Mouse (Mus musculus): ENCODE results near the gene C1qtnf6. TPM values are rescaled to one million over a fixed set of nuclear protein-coding genes. Genes with fewer than 3 reads are reported as not detected.

Gene C1qtnf6
- total and polyA plus RNA-seq, 3 experiments = 5.7 to 28.1 (median 6.3) TPM

DNA sequence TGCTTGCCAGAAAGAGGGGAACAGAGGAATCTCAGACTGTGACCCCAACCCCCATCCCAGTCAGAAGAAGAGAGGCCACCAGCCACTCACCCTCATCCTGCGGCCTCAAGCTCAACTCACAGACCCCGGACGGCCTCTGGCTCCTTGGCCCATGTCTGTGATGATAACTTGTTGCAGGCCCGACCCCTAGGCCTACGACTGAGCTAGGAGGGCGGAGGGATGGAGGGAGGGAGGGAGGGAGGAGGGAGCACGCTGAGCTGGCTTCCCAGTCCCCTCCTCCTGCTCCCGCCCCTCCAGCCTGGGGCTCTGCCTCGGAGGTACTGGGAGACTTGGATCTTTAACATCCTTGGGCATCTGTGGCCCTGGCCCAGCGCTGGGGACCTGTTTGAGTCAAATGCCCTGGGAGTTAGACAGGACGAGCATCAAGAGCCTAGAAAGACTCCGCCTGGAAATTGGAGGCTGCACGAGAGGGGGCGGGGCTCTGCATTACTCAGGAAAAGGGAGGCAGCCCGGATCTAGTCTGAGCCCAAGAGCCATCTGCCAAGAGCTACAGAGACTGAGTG, 1.7 kb downstream of the C1qtnf6 start:
- Histone ChIP-seq H3K4me3 (replicated peaks in 1 of 3; ENCODE audit: low read depth in 2 of 3, low read length in 2 of 3, poor library complexity in 1 of 3) (peak overlapping the region; percentile 20 to 60 (median 52)), H3K36me3 (replicated peaks in 1 of 2; ENCODE audit: control insufficient read depth in 1 of 2, insufficient read depth in 1 of 2, low read length in 1 of 2) (peaks cover 0 to 27% of the 10 kb centered on the region in 2 experiments), H3K27me3 (replicated peaks) (no peaks in the 10 kb centered on the region), H3K9me3 (replicated peaks; ENCODE audit: low read length) (no peaks in the 10 kb centered on the region), H3K79me2 (replicated peaks; ENCODE audit: control insufficient read depth, extremely low read depth, insufficient read depth, poor library complexity, severe bottlenecking) (no peaks in the 10 kb centered on the region), H3K27ac (ENCODE audit: insufficient read depth, low read depth) (peak overlapping the region; percentile 34), H3K4me2 (ENCODE audit: insufficient read depth, low read depth, poor library complexity, severe bottlenecking) (no peak overlapping the region), H3K9ac (ENCODE audit: insufficient read depth, low read depth) (no peak overlapping the region), H3K4me1 (ENCODE audit: control insufficient read depth in 1 of 2, insufficient read depth in 2 of 2) (peaks cover 32 to 57% of the 10 kb centered on the region in 2 experiments)
- in situ Hi-C loops (cut with MboI; ENCODE audit: low pct_ligation_motif_present, low pct_unique_long_range_greater_than_20kb, low sequenced_read_pairs) (loop anchor here (25.0 kb wide), 2 partner anchors 342 to 567 kb away; partner anchors contain the start of genes Eif3d and Foxred2), dilution Hi-C loops (cut with MboI; ENCODE audit: extremely low pct_ligation_motif_present, extremely low pct_unique_long_range_greater_than_20kb, low sequenced_read_pairs) (no loop called here)
- peak; percentile 47; the same call in 1 of the 2 replicates for TF ChIP-seq BHLHE40 (IDR thresholded peaks at IDR 0.05; ENCODE audit: low read depth, low read length)
- no peak for TF ChIP-seq ZKSCAN1 (IDR thresholded peaks at IDR 0.05; ENCODE audit: borderline replicate concordance, low read depth, low read length)
- DNase-seq (ENCODE audit: extremely low read depth) = no peak

DNA sequence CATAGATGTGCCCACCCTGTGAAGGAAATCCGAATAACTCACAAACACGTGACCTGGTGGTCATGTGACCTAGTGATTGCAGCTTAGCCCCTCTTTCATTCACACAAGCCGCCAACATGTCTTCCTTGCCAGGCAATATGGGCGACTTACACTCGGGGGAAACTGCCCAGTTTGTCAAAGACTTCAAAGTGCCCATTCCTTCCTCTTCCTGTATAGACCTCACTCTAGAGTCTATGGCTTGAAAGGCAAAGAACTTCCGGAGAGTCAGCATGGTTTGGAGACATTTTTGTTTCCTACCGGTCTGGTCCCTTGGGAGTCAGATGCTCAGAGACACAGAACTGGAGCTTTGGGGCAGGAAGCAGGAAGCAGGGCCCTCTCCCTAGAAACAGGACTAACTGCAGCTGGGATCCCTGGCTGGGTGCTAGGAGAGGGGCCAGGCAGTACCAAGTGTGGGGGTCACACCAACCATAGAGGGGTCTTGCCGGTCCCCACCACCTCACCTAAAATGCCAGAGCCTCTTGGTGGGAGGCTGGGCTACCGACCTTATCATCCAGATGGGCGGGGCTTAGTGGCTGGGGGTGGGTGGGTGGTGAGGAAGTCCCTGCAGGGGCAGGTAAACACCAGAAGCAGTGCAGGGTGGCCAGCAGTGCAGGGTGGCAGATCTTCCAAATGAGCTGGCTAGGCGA, 2.3 kb downstream of the C1qtnf6 start:
- Histone ChIP-seq H3K9ac (ENCODE audit: insufficient read depth, low read depth) (peak overlapping the region; percentile 37; the same call in 1 of the 2 replicates), H3K27me3 (replicated peaks) (no peaks in the 10 kb centered on the region), H3K4me1 (ENCODE audit: control insufficient read depth in 1 of 2, insufficient read depth in 2 of 2) (peaks cover 31 to 57% of the 10 kb centered on the region in 2 experiments), H3K36me3 (replicated peaks in 1 of 2; ENCODE audit: control insufficient read depth in 1 of 2, insufficient read depth in 1 of 2, low read length in 1 of 2) (peaks cover 0 to 34% of the 10 kb centered on the region in 2 experiments), H3K27ac (ENCODE audit: insufficient read depth, low read depth) (peak overlapping the region; percentile 34), H3K9me3 (replicated peaks; ENCODE audit: low read length) (no peaks in the 10 kb centered on the region), H3K4me2 (ENCODE audit: insufficient read depth, low read depth, poor library complexity, severe bottlenecking) (peak overlapping the region; percentile 35), H3K79me2 (replicated peaks; ENCODE audit: control insufficient read depth, extremely low read depth, insufficient read depth, poor library complexity, severe bottlenecking) (no peaks in the 10 kb centered on the region), H3K4me3 (replicated peaks in 1 of 3; ENCODE audit: low read depth in 2 of 3, low read length in 2 of 3, poor library complexity in 1 of 3) (peak overlapping the region; percentile 20 to 60 (median 52))
- dilution Hi-C loops (cut with MboI; ENCODE audit: extremely low pct_ligation_motif_present, extremely low pct_unique_long_range_greater_than_20kb, low sequenced_read_pairs) (no loop called here), in situ Hi-C loops (cut with MboI; ENCODE audit: low pct_ligation_motif_present, low pct_unique_long_range_greater_than_20kb, low sequenced_read_pairs) (loop anchor here (25.0 kb wide), 2 partner anchors 342 to 567 kb away; partner anchors contain the start of genes Eif3d and Foxred2)
- DNase-seq (ENCODE audit: extremely low read depth) = peak; percentile 90
- TF ChIP-seq ZMIZ1 (IDR thresholded peaks at IDR 0.05; ENCODE audit: low read depth, low read length) (no peak), CHD2 (IDR thresholded peaks at IDR 0.05; ENCODE audit: low read length) (0 out of 2 replicates have a peak, but pooled peaks have one; percentile 25), PAX5 (IDR thresholded peaks at IDR 0.05; ENCODE audit: low read length) (no peak), SMC3 (IDR thresholded peaks at IDR 0.05; ENCODE audit: low read depth, low read length) (no peak), USF1 (IDR thresholded peaks at IDR 0.05; ENCODE audit: low read depth, low read length) (peak; percentile 92), IRF4 (IDR thresholded peaks at IDR 0.05; ENCODE audit: low read depth, low read length) (peak; percentile 53; the same call in 1 of the 2 replicates), TCF12 (IDR thresholded peaks at IDR 0.05; ENCODE audit: low read depth, low read length) (peak; percentile 31; the same call in 1 of the 2 replicates), BHLHE40 (IDR thresholded peaks at IDR 0.05; ENCODE audit: low read depth, low read length) (peak; percentile 91), MXI1 (IDR thresholded peaks at IDR 0.05; ENCODE audit: low read depth, low read length) (peak; percentile 37; the same call in 1 of the 2 replicates), JUND (conservative IDR thresholded peaks at IDR 0.05; ENCODE audit: low read depth, low read length) (no peak), JUN (IDR thresholded peaks at IDR 0.05; ENCODE audit: insufficient read depth, low read depth, low read length) (no peak), EP300 (IDR thresholded peaks at IDR 0.05; ENCODE audit: low read length) (peak; percentile 61), POLR2A (IDR thresholded peaks at IDR 0.05; ENCODE audit: low read depth, low read length) (peak; percentile 47), NELFE (IDR thresholded peaks at IDR 0.05; ENCODE audit: low read depth, low read length) (no peak), MEF2A (IDR thresholded peaks at IDR 0.05; ENCODE audit: borderline replicate concordance, low read depth, low read length) (peak; percentile 28; the same call in 1 of the 2 replicates), ZC3H11A (IDR thresholded peaks at IDR 0.05; ENCODE audit: low read depth, low read length) (no peak), SIN3A (IDR thresholded peaks at IDR 0.05; ENCODE audit: low read length) (peak; percentile 92), ETS1 (conservative IDR thresholded peaks at IDR 0.05; ENCODE audit: low read depth, low read length) (peak; percentile 45), KAT2A (IDR thresholded peaks at IDR 0.05; ENCODE audit: insufficient replicate concordance, low read length) (0 out of 2 replicates have a peak, but pooled peaks have one; percentile 64), POLR2AphosphoS2 (IDR thresholded peaks at IDR 0.05; ENCODE audit: low read depth, low read length) (no peak), ZKSCAN1 (IDR thresholded peaks at IDR 0.05; ENCODE audit: borderline replicate concordance, low read depth, low read length) (no peak), CTCF (conservative IDR thresholded peaks at IDR 0.05 in 1 of 2, IDR thresholded peaks at IDR 0.05 in 1 of 2; ENCODE audit: low read depth in 2 of 2, low read length in 2 of 2) (no peak), RCOR1 (conservative IDR thresholded peaks at IDR 0.05; ENCODE audit: low read depth, low read length) (no peak), HCFC1 (IDR thresholded peaks at IDR 0.05; ENCODE audit: low read depth, low read length) (peak; percentile 61), NRF1 (IDR thresholded peaks at IDR 0.05; ENCODE audit: low read depth, low read length) (peak; percentile 49), MAFK (IDR thresholded peaks at IDR 0.05; ENCODE audit: insufficient replicate concordance, low read length) (no peak), GABPA (IDR thresholded peaks at IDR 0.05; ENCODE audit: insufficient replicate concordance, low read depth, low read length) (no peak), USF2 (conservative IDR thresholded peaks at IDR 0.05; ENCODE audit: low read depth, low read length) (peak; percentile 95), MYC (IDR thresholded peaks at IDR 0.05; ENCODE audit: low read depth, low read length) (peak; percentile 77; the same call in 1 of the 2 replicates), TBP (conservative IDR thresholded peaks at IDR 0.05; ENCODE audit: low read depth, low read length) (peak; percentile 72; the same call in 1 of the 2 replicates)

All from CH12.LX (cell line).